Mouse (Mus musculus) c-Kit-positive CD71-positive TER-119-negative erythroid progenitor cells, embryonic 14.5 days (primary cell): ENCODE results near the gene Thap11.

Experiments used
- DNase-seq: peaks from one replicate; pipeline ENCODE4 v3.0.0-alpha.2; 2013; ENCODE audit warnings: low read depth

Gene Thap11

DNA sequence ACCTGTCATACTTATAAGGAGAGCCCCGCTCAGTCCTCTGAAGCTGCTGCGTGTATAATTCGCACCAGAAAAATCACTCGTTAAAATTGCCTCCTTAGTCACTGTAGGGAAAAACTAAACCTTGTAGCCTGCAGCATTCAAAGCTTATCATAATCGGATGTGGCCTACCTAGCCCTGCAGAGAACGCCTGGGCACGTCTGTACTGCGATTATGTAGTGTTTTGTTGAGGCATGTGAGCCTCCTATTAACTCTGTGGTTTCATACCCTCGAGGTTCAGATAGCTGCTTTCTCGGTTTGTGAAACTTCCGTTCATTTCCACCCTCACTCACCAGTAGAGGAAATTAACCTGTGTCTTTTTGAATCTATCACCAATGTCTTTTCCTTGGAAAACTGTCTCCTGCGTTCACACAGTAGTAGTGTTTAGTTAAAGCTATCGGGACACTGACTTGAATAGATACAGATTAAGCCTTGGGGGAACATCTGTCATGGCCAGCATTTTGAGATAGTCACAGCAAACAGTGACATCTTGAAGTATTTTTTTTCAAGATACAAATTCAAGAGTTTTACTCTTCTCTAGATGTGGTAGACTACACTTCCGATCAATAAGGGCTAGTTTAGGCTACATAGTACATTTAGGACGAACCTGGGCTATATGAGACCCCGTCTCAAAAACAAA is 46.1 kb downstream of the Thap11 start:
- DNase-seq, result peak; percentile 54
